Mouse (Mus musculus) heart, postnatal 0 days (tissue): ENCODE measurements at regions not wholly inside any gene's neighbourhood (a gene's known extent, or its start where the extent isn't known, plus 50 kb on each side); places are given as distances from the start of the nearest gene placed in this dataset.

Source experiments
- CTCF ChIP-seq: IDR thresholded peaks from 2 replicates; pipeline ENCODE4 v1.5.1; 2016; ENCODE audit warnings: antibody characterized with exemption, control low read depth, low read depth
- EP300 ChIP-seq: IDR thresholded peaks from 2 replicates; pipeline ENCODE4 v1.6.1; 2016; ENCODE audit warnings: antibody characterized with exemption, low read depth

DNA sequence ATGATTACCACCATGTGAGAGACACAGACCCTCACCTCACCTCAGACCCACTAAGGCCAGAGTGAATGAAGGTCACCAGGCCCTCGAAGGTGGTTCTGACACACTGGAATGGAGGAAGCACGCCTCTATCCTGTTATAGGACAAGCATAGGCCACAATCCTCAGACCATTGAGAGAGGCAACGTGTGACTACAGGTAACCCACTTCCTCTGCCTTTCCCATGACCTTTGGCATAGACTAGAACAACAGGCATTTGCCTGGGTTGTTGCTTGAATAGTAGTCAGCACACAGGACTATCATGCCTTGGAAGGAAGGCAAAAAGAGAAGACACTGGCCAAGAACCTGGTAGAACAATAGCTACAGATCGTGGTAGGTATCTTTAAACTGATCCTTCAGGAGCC lies 538.2 kb upstream of the Map3k7 start:
- TF ChIP-seq CTCF (no peak), EP300 (no peak)
